8 mouse cellular contexts compared by ENCODE assay signal in genomic region chr1:132758656-132759370, GRCm38 (mm10). TPM values are rescaled to one million over a fixed set of nuclear protein-coding genes. Genes with fewer than 3 reads are reported as not detected.
DNase-seq lines count a peak whose midpoint lies in the region; ATAC-seq lines count a peak whose summit lies in the region.

No protein-coding gene starts in this region.

- 8% methylated on average over 24 of the region's 24 CpGs for WGBS in embryonic facial prominence, embryonic 12.5 days
- WGBS in heart, embryonic 10.5 days: 8% methylated on average over 24 of the region's 24 CpGs
- WGBS in kidney, embryonic 14.5 days: 8% methylated on average over 24 of the region's 24 CpGs
- WGBS in limb, embryonic 12.5 days: 7% methylated on average over 24 of the region's 24 CpGs
- 4% methylated on average over 24 of the region's 24 CpGs for WGBS in midbrain, embryonic 15.5 days
- 7% methylated on average over 24 of the region's 24 CpGs for WGBS in stomach, embryonic 16.5 days

- H3K36me3 ChIP-seq in embryonic facial prominence, embryonic 12.5 days: no peaks in the 10 kb centered on the region
- H3K36me3 ChIP-seq in heart, embryonic 10.5 days: no peaks in the 10 kb centered on the region
- H3K36me3 ChIP-seq in kidney, embryonic 14.5 days (ENCODE audit: control insufficient read depth, insufficient read depth, low read length): no peaks in the 10 kb centered on the region
- no peaks in the 10 kb centered on the region for H3K36me3 ChIP-seq in limb, embryonic 12.5 days
- H3K36me3 ChIP-seq in midbrain, embryonic 15.5 days (replicated peaks): no peaks in the 10 kb centered on the region
- no peaks in the 10 kb centered on the region for H3K36me3 ChIP-seq in stomach, embryonic 16.5 days (ENCODE audit: control insufficient read depth, insufficient read depth, low read length)

- peaks cover 4% of the 10 kb centered on the region; the same call in 1 of the 2 replicates for H3K4me1 ChIP-seq in embryonic facial prominence, embryonic 12.5 days
- no peaks in the 10 kb centered on the region for H3K4me1 ChIP-seq in heart, embryonic 10.5 days
- no peaks in the 10 kb centered on the region for H3K4me1 ChIP-seq in kidney, embryonic 14.5 days (ENCODE audit: control insufficient read depth, insufficient read depth, low read length)
- no peaks in the 10 kb centered on the region for H3K4me1 ChIP-seq in limb, embryonic 12.5 days (replicated peaks)
- H3K4me1 ChIP-seq in midbrain, embryonic 15.5 days: peaks cover 15% of the 10 kb centered on the region
- H3K4me1 ChIP-seq in stomach, embryonic 16.5 days (ENCODE audit: control insufficient read depth, insufficient read depth, low read length): 0 out of 2 replicates have a peak, but pooled peaks cover 3% of the 10 kb centered on the region

- no peak overlapping the region for H3K9ac ChIP-seq in embryonic facial prominence, embryonic 12.5 days
- no peak overlapping the region for H3K9ac ChIP-seq in kidney, embryonic 14.5 days (ENCODE audit: low read depth, low read length)
- no peak overlapping the region for H3K9ac ChIP-seq in limb, embryonic 12.5 days (replicated peaks)
- H3K9ac ChIP-seq in midbrain, embryonic 15.5 days: peak overlapping the region; percentile 7; the same call in 1 of the 2 replicates
- peak overlapping the region; percentile 46 for H3K9ac ChIP-seq in stomach, embryonic 16.5 days (ENCODE audit: low read length)

- DNase-seq in B cell, adult 2 months: peak; percentile 31 to 45
- peak; percentile 56 to 69 for DNase-seq in adrenal gland, postnatal 36 days
- DNase-seq in heart, embryonic 10.5 days (ENCODE audit: low spot score): peak; percentile 78

- H3K27me3 ChIP-seq in embryonic facial prominence, embryonic 12.5 days: no peaks in the 10 kb centered on the region
- peaks cover 9% of the 10 kb centered on the region; the same call in 1 of the 2 replicates for H3K27me3 ChIP-seq in heart, embryonic 10.5 days (ENCODE audit: insufficient read depth, poor library complexity, severe bottlenecking)
- H3K27me3 ChIP-seq in kidney, embryonic 14.5 days (ENCODE audit: control insufficient read depth, insufficient read depth, low read length): peaks cover 4% of the 10 kb centered on the region; the same call in 1 of the 2 replicates
- H3K27me3 ChIP-seq in limb, embryonic 12.5 days: peaks cover 23% of the 10 kb centered on the region; the same call in 1 of the 2 replicates
- no peaks in the 10 kb centered on the region for H3K27me3 ChIP-seq in midbrain, embryonic 15.5 days (replicated peaks)
- no peaks in the 10 kb centered on the region for H3K27me3 ChIP-seq in stomach, embryonic 16.5 days (ENCODE audit: control insufficient read depth, insufficient read depth, low read length)

- no peaks in the 10 kb centered on the region for H3K9me3 ChIP-seq in embryonic facial prominence, embryonic 12.5 days
- H3K9me3 ChIP-seq in heart, embryonic 10.5 days: no peaks in the 10 kb centered on the region
- H3K9me3 ChIP-seq in kidney, embryonic 14.5 days (ENCODE audit: control insufficient read depth, low read length): no peaks in the 10 kb centered on the region
- no peaks in the 10 kb centered on the region for H3K9me3 ChIP-seq in limb, embryonic 12.5 days
- H3K9me3 ChIP-seq in midbrain, embryonic 15.5 days: no peaks in the 10 kb centered on the region
- H3K9me3 ChIP-seq in stomach, embryonic 16.5 days (replicated peaks; ENCODE audit: control insufficient read depth, low read length): no peaks in the 10 kb centered on the region

- H3K27ac ChIP-seq in embryonic facial prominence, embryonic 12.5 days: no peak overlapping the region
- no peak overlapping the region for H3K27ac ChIP-seq in heart, embryonic 10.5 days
- no peak overlapping the region for H3K27ac ChIP-seq in kidney, embryonic 14.5 days (ENCODE audit: low read depth, low read length)
- no peak overlapping the region for H3K27ac ChIP-seq in limb, embryonic 12.5 days
- H3K27ac ChIP-seq in midbrain, embryonic 15.5 days: peak overlapping the region; percentile 49
- H3K27ac ChIP-seq in stomach, embryonic 16.5 days (ENCODE audit: low read length): no peak overlapping the region

- ATAC-seq in embryonic facial prominence, embryonic 12.5 days (ENCODE audit: insufficient number of reproducible peaks, insufficient read depth, low FRiP score, low TSS enrichment): peak; percentile 77; the same call in 1 of the 2 replicates
- ATAC-seq in kidney, embryonic 14.5 days (ENCODE audit: low FRiP score, low TSS enrichment): peak; percentile 83
- ATAC-seq in limb, embryonic 12.5 days (ENCODE audit: insufficient number of reproducible peaks, insufficient read depth, low FRiP score, low TSS enrichment, low read depth): peak; percentile 26; the same call in 1 of the 2 replicates
- ATAC-seq in midbrain, embryonic 15.5 days (replicated peaks): peak; percentile 93
- ATAC-seq in stomach, embryonic 16.5 days (ENCODE audit: insufficient read depth, low FRiP score): peak; percentile 44; the same call in 1 of the 2 replicates

- H3K4me3 ChIP-seq in embryonic facial prominence, embryonic 12.5 days: peak overlapping the region; percentile 25; the same call in 1 of the 2 replicates
- peak overlapping the region; percentile 45 for H3K4me3 ChIP-seq in heart, embryonic 10.5 days
- peak overlapping the region; percentile 23 for H3K4me3 ChIP-seq in kidney, embryonic 14.5 days (ENCODE audit: low read length)
- H3K4me3 ChIP-seq in limb, embryonic 12.5 days (replicated peaks): no peak overlapping the region; the same call in 1 of the 2 replicates
- H3K4me3 ChIP-seq in midbrain, embryonic 15.5 days: peak overlapping the region; percentile 27
- H3K4me3 ChIP-seq in stomach, embryonic 16.5 days (replicated peaks; ENCODE audit: low read length): peak overlapping the region; percentile 29

- H3K4me2 ChIP-seq in embryonic facial prominence, embryonic 12.5 days (replicated peaks): peak overlapping the region; percentile 51
- H3K4me2 ChIP-seq in kidney, embryonic 14.5 days (replicated peaks; ENCODE audit: low read depth, low read length): peak overlapping the region; percentile 42
- peak overlapping the region; percentile 51 for H3K4me2 ChIP-seq in limb, embryonic 12.5 days
- H3K4me2 ChIP-seq in midbrain, embryonic 15.5 days: peak overlapping the region; percentile 51
- H3K4me2 ChIP-seq in stomach, embryonic 16.5 days (ENCODE audit: low read depth, low read length): peak overlapping the region; percentile 54

RNA-seq across cellular contexts. Expression of gene Nfasc, which starts 17.2 kb away (rescaled TPM):
- total RNA-seq in adrenal gland, postnatal 36 days (2021): 1 to 10 TPM; 2.7 to 5.0 TPM
- polyA plus RNA-seq in embryonic facial prominence, embryonic 12.5 days (2016; fragmentation: Nextera tagmentation; extraction: Ambion mirVana): 3.5 and 5.4 TPM in 2 replicates
- 0.22 and 0.84 TPM in 2 replicates for polyA plus RNA-seq in heart, embryonic 10.5 days (2016; fragmentation: Nextera tagmentation; extraction: Ambion mirVana)
- polyA plus RNA-seq in kidney, embryonic 14.5 days (2014; fragmentation: Nextera tagmentation; extraction: Ambion mirVana): 0.43 and 0.76 TPM in 2 replicates
- 0.81 and 0.91 TPM in 2 replicates for polyA plus RNA-seq in limb, embryonic 12.5 days (2016; fragmentation: Nextera tagmentation; extraction: Ambion mirVana)
- polyA plus RNA-seq in midbrain, embryonic 15.5 days (2015; fragmentation: Nextera tagmentation; extraction: Ambion mirVana): 46.0 and 52.3 TPM in 2 replicates
- polyA plus RNA-seq in stomach, embryonic 16.5 days (2015; fragmentation: Nextera tagmentation; extraction: Ambion mirVana): 2.3 and 2.4 TPM in 2 replicates

Comparison
In these comparisons a context has a peak if more than half of its experiments do, and no peak if none do; other contexts are left out.
1. ATAC-seq: peak in every context shown above with its lines; median percentile 93 in midbrain, embryonic 15.5 days; 83 in kidney, embryonic 14.5 days; 77 in embryonic facial prominence, embryonic 12.5 days; 44 in stomach, embryonic 16.5 days; 26 in limb, embryonic 12.5 days.
2. H3K9ac ChIP-seq: peak in midbrain, embryonic 15.5 days (single experiment) and stomach, embryonic 16.5 days (single experiment); none in embryonic facial prominence, embryonic 12.5 days (single experiment), kidney, embryonic 14.5 days (single experiment) and limb, embryonic 12.5 days (single experiment).
3. Peak in every context shown above with its lines, with median percentiles within 50 percentile points of each other: DNase-seq and H3K4me2 ChIP-seq.